Mouse (Mus musculus): ENCODE results near the gene BC035044. TPM values are rescaled to one million over a fixed set of nuclear protein-coding genes. Genes with fewer than 3 reads are reported as not detected.
"Not testable (repeated sequence)": the region's sequence is repeated elsewhere in the genome, so short reads cannot be mapped to it uniquely, and the experiment has no call there.

The BC035044 gene
- polyA plus RNA-seq (2012; fragmentation: generic; extraction: Trizol): not detected
- long read RNA-seq, experiment 1: 0 reads
- long read RNA-seq, experiment 2: 0 reads

GRCm38 (mm10) chr6:128890948-128891355, at the start of gene BC035044:
Gene BC035044, minus strand, starts transcription at chr6:128891126.
- H3K27me3 ChIP-seq (ENCODE audit: control insufficient read depth, insufficient read depth, insufficient read length): no peaks in the 10 kb centered on the region
- H3K79me3 ChIP-seq (ENCODE audit: low read depth): no peaks in the 10 kb centered on the region
- TF ChIP-seq MYOD1 (IDR thresholded peaks at IDR 0.05; ENCODE audit: control insufficient read depth, insufficient read length, low read depth): no peak
- no peak for TF ChIP-seq FOSL1 (IDR thresholded peaks at IDR 0.05; ENCODE audit: insufficient read depth, low read length, poor library complexity, severe bottlenecking)
- no peak for TF ChIP-seq MAX (IDR thresholded peaks at IDR 0.05)
- TF ChIP-seq CEBPB (IDR thresholded peaks at IDR 0.05; ENCODE audit: low read depth): no peak
- no peak for TF ChIP-seq CTCF (IDR thresholded peaks at IDR 0.05; ENCODE audit: control insufficient read depth, insufficient read depth, insufficient read length)
- TF ChIP-seq USF1 (IDR thresholded peaks at IDR 0.05; ENCODE audit: low read depth): no peak
- TF ChIP-seq MYOG (IDR thresholded peaks at IDR 0.05; ENCODE audit: control insufficient read depth, extremely low read depth, insufficient read length): no peak
- no peaks in the 10 kb centered on the region for H3K36me3 ChIP-seq (ENCODE audit: control insufficient read depth, insufficient read depth)
- H3K79me2 ChIP-seq (ENCODE audit: control insufficient read depth, insufficient read depth): no peaks in the 10 kb centered on the region
- H3ac ChIP-seq (ENCODE audit: control insufficient read depth, insufficient read length, low read depth): no peak within 1 kb of the TSS
- H3K4me3 ChIP-seq (ENCODE audit: insufficient read depth, poor library complexity, severe bottlenecking): no peak within 1 kb of the TSS

- H3ac ChIP-seq (ENCODE audit: control insufficient read depth, insufficient read length, low read depth); H3K79me3 ChIP-seq (ENCODE audit: low read depth); H3K79me2 ChIP-seq (ENCODE audit: control insufficient read depth, insufficient read depth); H3K36me3 ChIP-seq (ENCODE audit: control insufficient read depth, insufficient read depth); H3K27me3 ChIP-seq (ENCODE audit: control insufficient read depth, insufficient read depth, insufficient read length); H3K4me3 ChIP-seq (ENCODE audit: insufficient read depth, poor library complexity, severe bottlenecking): not testable (repeated sequence)
Observed at GRCm38 (mm10) chr6:128935889-128936665, 45.2 kb upstream of the BC035044 start.

- H3ac ChIP-seq (ENCODE audit: control insufficient read depth, insufficient read length, low read depth); H3K79me3 ChIP-seq (ENCODE audit: low read depth): not testable (repeated sequence)
Observed at GRCm38 (mm10) chr6:128934081-128934480, 43.2 kb upstream of the BC035044 start, which contains the start of gene Clec2g. Gene Clec2g, plus strand, starts transcription at chr6:128934381.

GRCm38 (mm10) chr6:128933050-128933449, 42.1 kb upstream of the BC035044 start:
- no peak for TF ChIP-seq CEBPB (IDR thresholded peaks at IDR 0.05; ENCODE audit: low read depth)
- no peak for TF ChIP-seq CTCF (IDR thresholded peaks at IDR 0.05; ENCODE audit: control insufficient read depth, insufficient read depth, insufficient read length)
- no peak for TF ChIP-seq FOSL1 (IDR thresholded peaks at IDR 0.05; ENCODE audit: insufficient read depth, low read length, poor library complexity, severe bottlenecking)
- TF ChIP-seq MYOD1 (IDR thresholded peaks at IDR 0.05; ENCODE audit: control insufficient read depth, insufficient read length, low read depth): no peak
- TF ChIP-seq MAX (IDR thresholded peaks at IDR 0.05): no peak
- no peaks in the 10 kb centered on the region for H3K27me3 ChIP-seq (ENCODE audit: control insufficient read depth, insufficient read depth, insufficient read length)
- no peaks in the 10 kb centered on the region for H3K79me3 ChIP-seq (ENCODE audit: low read depth)
- H3K79me2 ChIP-seq (ENCODE audit: control insufficient read depth, insufficient read depth): no peaks in the 10 kb centered on the region
- H3K4me3 ChIP-seq (ENCODE audit: insufficient read depth, poor library complexity, severe bottlenecking): no peak overlapping the region
- no peak overlapping the region for H3ac ChIP-seq (ENCODE audit: control insufficient read depth, insufficient read length, low read depth)
- no peaks in the 10 kb centered on the region for H3K36me3 ChIP-seq (ENCODE audit: control insufficient read depth, insufficient read depth)

More at GRCm38 (mm10) chr6:128934081-128934480, 43.2 kb upstream of the BC035044 start, which contains the start of gene Clec2g:
- not testable (repeated sequence) for H3K4me3 ChIP-seq (ENCODE audit: insufficient read depth, poor library complexity, severe bottlenecking); H3K36me3 ChIP-seq (ENCODE audit: control insufficient read depth, insufficient read depth); H3K79me2 ChIP-seq (ENCODE audit: control insufficient read depth, insufficient read depth); H3K27me3 ChIP-seq (ENCODE audit: control insufficient read depth, insufficient read depth, insufficient read length)

- H3K36me3 ChIP-seq (ENCODE audit: control insufficient read depth, insufficient read depth): no peaks in the 10 kb centered on the region
- no peak for TF ChIP-seq MYOD1 (IDR thresholded peaks at IDR 0.05; ENCODE audit: control insufficient read depth, insufficient read length, low read depth)
- no peak for TF ChIP-seq CTCF (IDR thresholded peaks at IDR 0.05; ENCODE audit: control insufficient read depth, insufficient read depth, insufficient read length)
- TF ChIP-seq MYOG (IDR thresholded peaks at IDR 0.05; ENCODE audit: control insufficient read depth, extremely low read depth, insufficient read length): no peak
- no peak for TF ChIP-seq FOSL1 (IDR thresholded peaks at IDR 0.05; ENCODE audit: insufficient read depth, low read length, poor library complexity, severe bottlenecking)
- no peak for TF ChIP-seq CEBPB (IDR thresholded peaks at IDR 0.05; ENCODE audit: low read depth)
- no peak for TF ChIP-seq MAX (IDR thresholded peaks at IDR 0.05)
- no peak for TF ChIP-seq USF1 (IDR thresholded peaks at IDR 0.05; ENCODE audit: low read depth)
- H3K27me3 ChIP-seq (ENCODE audit: control insufficient read depth, insufficient read depth, insufficient read length): no peaks in the 10 kb centered on the region
- no peak overlapping the region for H3ac ChIP-seq (ENCODE audit: control insufficient read depth, insufficient read length, low read depth)
- no peak overlapping the region for H3K4me3 ChIP-seq (ENCODE audit: insufficient read depth, poor library complexity, severe bottlenecking)
- H3K79me3 ChIP-seq (ENCODE audit: low read depth): no peaks in the 10 kb centered on the region
- no peaks in the 10 kb centered on the region for H3K79me2 ChIP-seq (ENCODE audit: control insufficient read depth, insufficient read depth)
Observed at GRCm38 (mm10) chr6:128917322-128917721, 26.4 kb upstream of the BC035044 start.

GRCm38 (mm10) chr6:128913598-128914254, 22.8 kb upstream of the BC035044 start:
- H3K79me2 ChIP-seq (ENCODE audit: control insufficient read depth, insufficient read depth): no peaks in the 10 kb centered on the region
- no peaks in the 10 kb centered on the region for H3K36me3 ChIP-seq (ENCODE audit: control insufficient read depth, insufficient read depth)
- no peak overlapping the region for H3ac ChIP-seq (ENCODE audit: control insufficient read depth, insufficient read length, low read depth)
- no peaks in the 10 kb centered on the region for H3K79me3 ChIP-seq (ENCODE audit: low read depth)
- no peaks in the 10 kb centered on the region for H3K27me3 ChIP-seq (ENCODE audit: control insufficient read depth, insufficient read depth, insufficient read length)
- TF ChIP-seq FOSL1 (IDR thresholded peaks at IDR 0.05; ENCODE audit: insufficient read depth, low read length, poor library complexity, severe bottlenecking) (no peak), USF1 (IDR thresholded peaks at IDR 0.05; ENCODE audit: low read depth) (no peak), CEBPB (IDR thresholded peaks at IDR 0.05; ENCODE audit: low read depth) (no peak), MYOD1 (IDR thresholded peaks at IDR 0.05; ENCODE audit: control insufficient read depth, insufficient read length, low read depth) (no peak), MAX (IDR thresholded peaks at IDR 0.05) (no peak), MYOG (IDR thresholded peaks at IDR 0.05; ENCODE audit: control insufficient read depth, extremely low read depth, insufficient read length) (no peak), CTCF (IDR thresholded peaks at IDR 0.05; ENCODE audit: control insufficient read depth, insufficient read depth, insufficient read length) (no peak)
- no peak overlapping the region for H3K4me3 ChIP-seq (ENCODE audit: insufficient read depth, poor library complexity, severe bottlenecking)

- H3K36me3 ChIP-seq (ENCODE audit: control insufficient read depth, insufficient read depth); H3K4me3 ChIP-seq (ENCODE audit: insufficient read depth, poor library complexity, severe bottlenecking); H3K79me2 ChIP-seq (ENCODE audit: control insufficient read depth, insufficient read depth); H3K27me3 ChIP-seq (ENCODE audit: control insufficient read depth, insufficient read depth, insufficient read length); H3ac ChIP-seq (ENCODE audit: control insufficient read depth, insufficient read length, low read depth); H3K79me3 ChIP-seq (ENCODE audit: low read depth): not testable (repeated sequence)
Observed at GRCm38 (mm10) chr6:128900796-128901552, 10.0 kb upstream of the BC035044 start.

Measured in C2C12 (cell line).